ENCODE assay signal across 9 mouse cellular contexts in genomic region chr7:58844449-58844848, GRCm38 (mm10).
DNase-seq lines count a peak whose midpoint lies in the region; ATAC-seq and TF ChIP-seq lines count a peak whose summit lies in the region.
"Had no signal": no experiment of that assay in that cellular context is flagged by ENCODE, and none has a peak within 500 bp of the region (broad histone marks: within the 10 kb centered on the region; RNA-seq: fewer than 3 reads in every experiment).

No protein-coding gene starts in this region.

- peak overlapping the region; percentile 18; the same call in 1 of the 2 replicates for H3K4me3 ChIP-seq in heart, embryonic 10.5 days
- H3K4me3 ChIP-seq in cortical plate, adult 2 months (ENCODE audit: insufficient read depth, low read length): no peak overlapping the region
- 0 out of 2 replicates have a peak overlapping the region, but pooled peaks have one; percentile 1 for H3K4me3 ChIP-seq in heart, postnatal 0 days (ENCODE audit: low read depth, low read length)

- peak overlapping the region; percentile 50 for H3K4me2 ChIP-seq in heart, postnatal 0 days (ENCODE audit: low read depth, low read length)

- 33% methylated on average over 4 of the region's 4 CpGs for WGBS in heart, embryonic 10.5 days
- 13% methylated on average over 4 of the region's 4 CpGs for WGBS in heart, postnatal 0 days

- H3K27ac ChIP-seq in heart, embryonic 10.5 days: peak overlapping the region; percentile 89
- H3K27ac ChIP-seq in cortical plate, adult 2 months (ENCODE audit: insufficient read depth, low read length): peak overlapping the region; percentile 68; the same call in 1 of the 2 replicates
- peak overlapping the region; percentile 91 for H3K27ac ChIP-seq in heart, postnatal 0 days (ENCODE audit: low read depth)

- intact Hi-C loops in heart, postnatal 36 days (cut with DNase I): no loop called here

- H3K9me3 ChIP-seq in heart, embryonic 10.5 days: no peaks in the 10 kb centered on the region
- H3K9me3 ChIP-seq in heart, postnatal 0 days (replicated peaks; ENCODE audit: control insufficient read depth, low read length): no peaks in the 10 kb centered on the region
- H3K9me3 ChIP-seq: megakaryocyte, embryonic 14.5 days had no signal

- DNase-seq in heart, embryonic 10.5 days (ENCODE audit: low spot score): no peak
- no peak for DNase-seq in heart, postnatal 36 days
- no peak for DNase-seq in heart, postnatal 0 days (ENCODE audit: low spot score)
- no peak for DNase-seq in right cerebral cortex, postnatal 25 days
- DNase-seq in spleen, adult 12 weeks (ENCODE audit: low spot score): no peak
- DNase-seq in frontal cortex, adult 2 months (ENCODE audit: extremely low spot score in 1 of 2, low spot score in 1 of 2): no peak

- TF ChIP-seq EP300 in heart, postnatal 0 days (IDR thresholded peaks at IDR 0.05; ENCODE audit: low read depth): no peak; the same call in 1 of the 2 replicates

- no peak for ATAC-seq in heart, postnatal 0 days (ENCODE audit: insufficient read depth, low read depth)
- ATAC-seq in megakaryocyte progenitor cell, adult 5-6 weeks (replicated peaks; ENCODE audit: poor library complexity): peak; percentile 4; the same call in 1 of the 2 replicates

- TF ChIP-seq CTCF in cortical plate, adult 2 months (IDR thresholded peaks at IDR 0.05; ENCODE audit: extremely low read depth, insufficient read depth, low read length): no peak
- TF ChIP-seq CTCF in heart, postnatal 0 days (IDR thresholded peaks at IDR 0.05; ENCODE audit: low read depth): no peak

- 0 out of 2 replicates have a peak overlapping the region, but pooled peaks have one; percentile 17 for H3K9ac ChIP-seq in heart, postnatal 0 days (replicated peaks; ENCODE audit: low read depth, low read length)

- H3K27me3 ChIP-seq in heart, embryonic 10.5 days (ENCODE audit: insufficient read depth, poor library complexity, severe bottlenecking): no peaks in the 10 kb centered on the region
- H3K27me3 ChIP-seq in heart, postnatal 0 days (ENCODE audit: control insufficient read depth, insufficient read depth, low read length): no peaks in the 10 kb centered on the region
- H3K27me3 ChIP-seq: megakaryocyte, embryonic 14.5 days had no signal

- H3K36me3 ChIP-seq in heart, embryonic 10.5 days: no peaks in the 10 kb centered on the region
- no peaks in the 10 kb centered on the region for H3K36me3 ChIP-seq in heart, postnatal 0 days (replicated peaks; ENCODE audit: control insufficient read depth, insufficient read depth, low read length)

- no peak for TF ChIP-seq POLR2A in cortical plate, adult 2 months (IDR thresholded peaks at IDR 0.05; ENCODE audit: extremely low read depth, insufficient read depth, low read length)

- H3K4me1 ChIP-seq in heart, embryonic 10.5 days: peaks cover 35% of the 10 kb centered on the region
- H3K4me1 ChIP-seq in cortical plate, adult 2 months (ENCODE audit: control insufficient read depth, insufficient read depth, low read length): peaks cover 12% of the 10 kb centered on the region
- peaks cover 37% of the 10 kb centered on the region for H3K4me1 ChIP-seq in heart, postnatal 0 days (ENCODE audit: control insufficient read depth, insufficient read depth)
